Mouse (Mus musculus): ENCODE results near the gene Taf3. TPM values are rescaled to one million over a fixed set of nuclear protein-coding genes. Genes with fewer than 3 reads are reported as not detected.

The Taf3 gene
- polyA plus RNA-seq, 1 experiment from 2014 or later, result 17.3 TPM

- no peak for ATAC-seq (ENCODE audit: low FRiP score)
- Histone ChIP-seq H3K9ac (no peak overlapping the region), H3K4me2 (no peak overlapping the region), H3K4me3 (replicated peaks) (no peak overlapping the region), H3K36me3 (replicated peaks) (peaks cover 5% of the 10 kb centered on the region; the same call in 1 of the 2 replicates), H3K27ac (no peak overlapping the region), H3K9me3 (no peaks in the 10 kb centered on the region), H3K4me1 (no peaks in the 10 kb centered on the region), H3K27me3 (no peaks in the 10 kb centered on the region)
- 95% methylated on average over 4 of the region's 4 CpGs for WGBS
Measured at GRCm38 (mm10) chr2:9939250-9939649, 109.1 kb downstream of the Taf3 start.

- Histone ChIP-seq H3K27me3 (no peaks in the 10 kb centered on the region), H3K4me3 (replicated peaks) (no peak overlapping the region), H3K4me1 (no peaks in the 10 kb centered on the region), H3K27ac (no peak overlapping the region), H3K9me3 (no peaks in the 10 kb centered on the region), H3K36me3 (replicated peaks) (peaks cover 5% of the 10 kb centered on the region; the same call in 1 of the 2 replicates), H3K4me2 (no peak overlapping the region), H3K9ac (no peak overlapping the region)
- ATAC-seq (ENCODE audit: low FRiP score), result no peak
- WGBS, result 25% methylated on average over 1 of the region's 1 CpGs
Measured at GRCm38 (mm10) chr2:9935965-9936364, 112.4 kb downstream of the Taf3 start.

- Histone ChIP-seq H3K9me3 (no peaks in the 10 kb centered on the region), H3K9ac (no peak overlapping the region), H3K27ac (no peak overlapping the region), H3K4me3 (replicated peaks) (no peak overlapping the region), H3K27me3 (peaks cover 17% of the 10 kb centered on the region), H3K4me1 (peaks cover 7% of the 10 kb centered on the region), H3K4me2 (no peak overlapping the region), H3K36me3 (replicated peaks) (0 out of 2 replicates have a peak, but pooled peaks cover 5% of the 10 kb centered on the region)
- no peak for ATAC-seq (ENCODE audit: low FRiP score)
- WGBS, result 65% methylated on average over 4 of the region's 4 CpGs
Measured at GRCm38 (mm10) chr2:9926905-9927283, 121.5 kb downstream of the Taf3 start.

GRCm38 (mm10) chr2:9926194-9926904 lies 122.0 kb downstream of the Taf3 start:
- 0 out of 2 replicates have a peak, but pooled peaks have one; percentile 36 for ATAC-seq (ENCODE audit: low FRiP score)
- WGBS, result 22% methylated on average over 7 of the region's 7 CpGs
- no peak overlapping the region for H3K4me2 ChIP-seq
- 0 out of 2 replicates have a peak, but pooled peaks cover 5% of the 10 kb centered on the region for H3K36me3 ChIP-seq (replicated peaks)
- H3K27me3 ChIP-seq, result peaks cover 17% of the 10 kb centered on the region
- peaks cover 7% of the 10 kb centered on the region for H3K4me1 ChIP-seq
- no peak overlapping the region for H3K9ac ChIP-seq
- H3K27ac ChIP-seq, result 0 out of 2 replicates have a peak overlapping the region, but pooled peaks have one; percentile 25
- no peaks in the 10 kb centered on the region for H3K9me3 ChIP-seq
- no peak overlapping the region for H3K4me3 ChIP-seq (replicated peaks)

GRCm38 (mm10) chr2:9918691-9919471 lies 129.5 kb downstream of the Taf3 start:
- Histone ChIP-seq H3K27me3 (no peaks in the 10 kb centered on the region), H3K4me1 (no peaks in the 10 kb centered on the region), H3K9ac (no peak overlapping the region), H3K36me3 (replicated peaks) (peaks cover 23% of the 10 kb centered on the region), H3K4me2 (no peak overlapping the region), H3K4me3 (replicated peaks) (no peak overlapping the region), H3K27ac (no peak overlapping the region), H3K9me3 (no peaks in the 10 kb centered on the region)
- 93% methylated on average over 17 of the region's 17 CpGs for WGBS
- no peak for ATAC-seq (ENCODE audit: low FRiP score)

GRCm38 (mm10) chr2:9917602-9918001 lies 130.8 kb downstream of the Taf3 start:
- no peak overlapping the region for H3K27ac ChIP-seq
- H3K9me3 ChIP-seq, result no peaks in the 10 kb centered on the region
- no peak for ATAC-seq (ENCODE audit: low FRiP score)
- H3K36me3 ChIP-seq (replicated peaks), result peaks cover 18% of the 10 kb centered on the region
- WGBS, result 91% methylated on average over 9 of the region's 9 CpGs
- H3K9ac ChIP-seq, result no peak overlapping the region
- no peaks in the 10 kb centered on the region for H3K27me3 ChIP-seq
- H3K4me3 ChIP-seq (replicated peaks), result no peak overlapping the region
- no peaks in the 10 kb centered on the region for H3K4me1 ChIP-seq
- H3K4me2 ChIP-seq, result no peak overlapping the region

- H3K4me2 ChIP-seq, result peak overlapping the region; percentile 21
Measured at GRCm38 (mm10) chr2:9905995-9906394, 142.4 kb downstream of the Taf3 start.

GRCm38 (mm10) chr2:9903854-9904560 lies 144.4 kb downstream of the Taf3 start:
- no peaks in the 10 kb centered on the region for H3K4me1 ChIP-seq
- H3K36me3 ChIP-seq (replicated peaks), result no peaks in the 10 kb centered on the region
- no peak overlapping the region for H3K9ac ChIP-seq
- H3K4me3 ChIP-seq (replicated peaks), result no peak overlapping the region
- WGBS, result 75% methylated on average over 14 of the region's 14 CpGs
- H3K9me3 ChIP-seq, result no peaks in the 10 kb centered on the region
- H3K27me3 ChIP-seq, result peaks cover 42% of the 10 kb centered on the region
- ATAC-seq (ENCODE audit: low FRiP score), result no peak
- H3K27ac ChIP-seq, result no peak overlapping the region
- H3K4me2 ChIP-seq, result no peak overlapping the region

More at GRCm38 (mm10) chr2:9905995-9906394, 142.4 kb downstream of the Taf3 start:
- Histone ChIP-seq H3K9ac (no peak overlapping the region), H3K27me3 (peaks cover 28% of the 10 kb centered on the region), H3K27ac (no peak overlapping the region), H3K36me3 (replicated peaks) (no peaks in the 10 kb centered on the region), H3K9me3 (no peaks in the 10 kb centered on the region), H3K4me3 (replicated peaks) (no peak overlapping the region), H3K4me1 (no peaks in the 10 kb centered on the region)
- 9% methylated on average over 11 of the region's 11 CpGs for WGBS
- no peak for ATAC-seq (ENCODE audit: low FRiP score)

- H3K4me3 ChIP-seq (replicated peaks), result no peak overlapping the region
- no peak overlapping the region for H3K9ac ChIP-seq
- no peaks in the 10 kb centered on the region for H3K9me3 ChIP-seq
- no peaks in the 10 kb centered on the region for H3K36me3 ChIP-seq (replicated peaks)
- WGBS, result under 1% methylated on average over 8 of the region's 8 CpGs
- H3K27ac ChIP-seq, result no peak overlapping the region
- peaks cover 30% of the 10 kb centered on the region for H3K4me1 ChIP-seq
- no peak overlapping the region for H3K4me2 ChIP-seq
- peak; percentile 34; the same call in 1 of the 2 replicates for ATAC-seq (ENCODE audit: low FRiP score)
- peaks cover 87% of the 10 kb centered on the region for H3K27me3 ChIP-seq
Measured at GRCm38 (mm10) chr2:9897846-9898245, 150.6 kb downstream of the Taf3 start.

- peak overlapping the region; percentile 16; the same call in 1 of the 2 replicates for H3K4me3 ChIP-seq (replicated peaks)
- 1% methylated on average over 22 of the region's 22 CpGs for WGBS
Measured at GRCm38 (mm10) chr2:9896097-9896770, 152.2 kb downstream of the Taf3 start.

GRCm38 (mm10) chr2:9894836-9895593 lies 153.4 kb downstream of the Taf3 start:
- WGBS, result under 1% methylated on average over 19 of the region's 19 CpGs
- no peaks in the 10 kb centered on the region for H3K36me3 ChIP-seq (replicated peaks)
- H3K27me3 ChIP-seq, result peaks cover 96% of the 10 kb centered on the region
- no peak for ATAC-seq (ENCODE audit: low FRiP score)
- no peak overlapping the region for H3K4me3 ChIP-seq (replicated peaks)
- no peak overlapping the region for H3K27ac ChIP-seq
- no peaks in the 10 kb centered on the region for H3K9me3 ChIP-seq
- H3K4me1 ChIP-seq, result peaks cover 30% of the 10 kb centered on the region
- H3K4me2 ChIP-seq, result no peak overlapping the region
- H3K9ac ChIP-seq, result no peak overlapping the region

More at GRCm38 (mm10) chr2:9896097-9896770, 152.2 kb downstream of the Taf3 start:
- Histone ChIP-seq H3K9ac (no peak overlapping the region), H3K4me2 (peak overlapping the region; percentile 15; the same call in 1 of the 2 replicates), H3K27me3 (peaks cover 90% of the 10 kb centered on the region), H3K27ac (no peak overlapping the region), H3K36me3 (replicated peaks) (no peaks in the 10 kb centered on the region), H3K4me1 (peaks cover 30% of the 10 kb centered on the region), H3K9me3 (no peaks in the 10 kb centered on the region)
- ATAC-seq (ENCODE audit: low FRiP score), result no peak

All from forebrain, embryonic 12.5 days (tissue).